Mouse (Mus musculus): ENCODE results near the gene Eepd1. TPM values are rescaled to one million over a fixed set of nuclear protein-coding genes. Genes with fewer than 3 reads are reported as not detected.

Eepd1 gene
- polyA plus RNA-seq, 1 experiment from 2014 or later: 8.4 TPM

DNA sequence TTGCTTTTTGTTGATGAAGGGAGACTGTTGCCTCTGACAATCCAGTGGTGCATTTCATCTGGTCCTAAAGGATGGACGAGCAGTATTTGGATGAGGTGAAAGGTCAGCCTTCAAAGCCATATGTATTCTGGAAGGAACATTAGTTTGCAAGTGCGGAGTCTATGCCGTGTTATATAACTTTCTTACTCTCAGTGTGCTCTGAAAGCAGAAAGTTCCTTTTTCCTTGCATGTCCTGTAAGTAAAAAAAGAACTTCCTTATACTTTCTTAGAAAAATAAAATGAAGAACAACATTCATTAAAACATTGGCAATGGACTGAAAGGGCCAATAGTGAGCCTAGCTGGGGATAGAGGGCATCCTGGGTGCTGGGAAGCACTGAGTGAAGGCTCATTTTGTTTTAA is 50.8 kb downstream of the Eepd1 start:
- ATAC-seq (ENCODE audit: insufficient read depth) (no peak), DNase-seq (no peak)
- H3K27ac ChIP-seq (ENCODE audit: low read depth): no peak overlapping the region
- no peak overlapping the region for H3K9ac ChIP-seq
- no peaks in the 10 kb centered on the region for H3K9me3 ChIP-seq (ENCODE audit: low read depth, low read length)
- H3K4me3 ChIP-seq (ENCODE audit: low read depth, low read length): no peak overlapping the region
- H3K4me2 ChIP-seq: no peak overlapping the region
- WGBS: 48% methylated on average over 3 of the region's 3 CpGs
- TF ChIP-seq CTCF (IDR thresholded peaks at IDR 0.05; ENCODE audit: low read depth): no peak
- H3K27me3 ChIP-seq (ENCODE audit: insufficient read depth, low read length): no peaks in the 10 kb centered on the region
- H3K36me3 ChIP-seq (ENCODE audit: insufficient read depth): no peaks in the 10 kb centered on the region
- H3K4me1 ChIP-seq (ENCODE audit: insufficient read depth): no peaks in the 10 kb centered on the region

GRCm38 (mm10) chr9:25535487-25535886 is 54.1 kb downstream of the Eepd1 start:
- no peaks in the 10 kb centered on the region for H3K9me3 ChIP-seq (ENCODE audit: low read depth, low read length)
- no peak overlapping the region for H3K27ac ChIP-seq (ENCODE audit: low read depth)
- ATAC-seq (ENCODE audit: insufficient read depth): no peak
- H3K4me3 ChIP-seq (ENCODE audit: low read depth, low read length): no peak overlapping the region
- no peak overlapping the region for H3K9ac ChIP-seq
- 51% methylated on average over 3 of the region's 3 CpGs for WGBS
- H3K27me3 ChIP-seq (ENCODE audit: insufficient read depth, low read length): no peaks in the 10 kb centered on the region
- H3K4me2 ChIP-seq: no peak overlapping the region
- H3K36me3 ChIP-seq (ENCODE audit: insufficient read depth): no peaks in the 10 kb centered on the region
- DNase-seq: no peak
- no peaks in the 10 kb centered on the region for H3K4me1 ChIP-seq (ENCODE audit: insufficient read depth)
- TF ChIP-seq CTCF (IDR thresholded peaks at IDR 0.05; ENCODE audit: low read depth): no peak

DNA sequence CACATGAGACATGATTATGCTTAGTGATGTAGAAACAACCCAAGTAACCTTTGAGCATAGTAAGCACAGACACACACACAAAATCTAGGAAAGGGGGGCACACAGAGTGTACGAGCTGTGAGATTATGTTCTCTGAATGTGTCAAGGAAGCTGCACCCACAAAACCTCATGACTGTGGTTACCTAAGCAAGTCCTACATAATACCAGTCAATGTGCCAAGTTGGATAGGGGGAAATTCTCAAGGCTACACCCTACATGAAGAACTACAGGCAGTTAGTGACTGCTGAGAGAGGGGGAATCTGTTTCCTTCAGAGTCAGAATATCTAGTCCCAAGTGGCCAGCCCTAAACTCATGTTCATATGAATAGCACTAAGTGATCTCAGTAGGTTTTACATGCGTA is 58.1 kb downstream of the Eepd1 start:
- ATAC-seq (ENCODE audit: insufficient read depth) (no peak), DNase-seq (no peak)
- Histone ChIP-seq H3K9me3 (ENCODE audit: low read depth, low read length) (no peaks in the 10 kb centered on the region), H3K27me3 (ENCODE audit: insufficient read depth, low read length) (no peaks in the 10 kb centered on the region), H3K27ac (ENCODE audit: low read depth) (no peak overlapping the region), H3K4me2 (no peak overlapping the region), H3K9ac (no peak overlapping the region), H3K36me3 (ENCODE audit: insufficient read depth) (no peaks in the 10 kb centered on the region), H3K4me1 (ENCODE audit: insufficient read depth) (no peaks in the 10 kb centered on the region), H3K4me3 (ENCODE audit: low read depth, low read length) (no peak overlapping the region)
- no peak for TF ChIP-seq CTCF (IDR thresholded peaks at IDR 0.05; ENCODE audit: low read depth)
- WGBS: 78% methylated on average over 2 of the region's 2 CpGs

DNA sequence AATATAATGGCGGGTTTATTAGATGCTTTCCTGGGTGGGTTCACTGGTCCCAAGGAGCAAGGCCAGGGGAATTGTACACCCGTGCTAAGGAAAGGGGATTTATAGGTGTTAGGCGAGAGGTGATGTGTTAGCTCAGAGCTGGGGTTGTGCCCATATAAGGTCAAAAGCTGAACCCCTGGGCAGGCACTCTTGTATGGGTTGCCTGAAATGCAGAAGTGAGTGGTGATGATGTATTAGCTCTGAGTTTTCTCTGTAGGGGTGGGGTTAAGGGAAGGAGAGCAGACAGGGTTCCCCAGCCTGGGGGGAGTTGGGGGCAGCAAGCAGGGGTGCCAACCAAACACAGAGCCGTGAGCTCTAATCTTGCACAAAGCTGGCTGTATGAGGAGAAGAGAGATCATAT is 60.0 kb downstream of the Eepd1 start:
- H3K4me3 ChIP-seq (ENCODE audit: low read depth, low read length): no peak overlapping the region

DNA sequence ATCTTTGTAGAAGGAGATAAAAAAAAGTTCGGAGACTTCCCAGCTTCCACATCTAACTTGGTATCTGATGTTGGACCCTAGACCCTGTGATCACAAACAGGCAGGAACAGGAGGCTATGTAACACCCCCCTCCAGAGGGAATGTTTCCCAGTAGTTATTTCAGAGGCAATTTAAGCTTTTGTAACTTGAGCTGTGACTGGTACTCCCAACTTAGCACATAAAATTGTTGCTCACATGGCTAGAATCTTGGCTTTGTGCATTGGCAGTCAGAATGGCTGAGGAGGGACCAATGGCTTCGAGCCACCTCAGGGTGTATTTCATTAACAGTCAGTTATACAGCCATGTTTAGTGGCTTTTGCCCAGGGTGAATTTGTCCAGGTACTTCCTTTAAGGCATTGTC is 63.9 kb downstream of the Eepd1 start:
- H3K9me3 ChIP-seq (ENCODE audit: low read depth, low read length): no peaks in the 10 kb centered on the region
- H3K36me3 ChIP-seq (ENCODE audit: insufficient read depth): no peaks in the 10 kb centered on the region
- H3K27me3 ChIP-seq (ENCODE audit: insufficient read depth, low read length): no peaks in the 10 kb centered on the region
- 73% methylated on average over 2 of the region's 2 CpGs for WGBS
- DNase-seq (no peak), ATAC-seq (ENCODE audit: insufficient read depth) (no peak)
- H3K4me2 ChIP-seq: no peak overlapping the region
- TF ChIP-seq CTCF (IDR thresholded peaks at IDR 0.05; ENCODE audit: low read depth): no peak
- H3K4me3 ChIP-seq (ENCODE audit: low read depth, low read length): no peak overlapping the region
- no peak overlapping the region for H3K9ac ChIP-seq
- no peaks in the 10 kb centered on the region for H3K4me1 ChIP-seq (ENCODE audit: insufficient read depth)
- H3K27ac ChIP-seq (ENCODE audit: low read depth): no peak overlapping the region

More for the DNA sequence above, 60.0 kb downstream of the Eepd1 start:
- Histone ChIP-seq H3K36me3 (ENCODE audit: insufficient read depth) (no peaks in the 10 kb centered on the region), H3K9me3 (ENCODE audit: low read depth, low read length) (no peaks in the 10 kb centered on the region), H3K4me2 (no peak overlapping the region), H3K27me3 (ENCODE audit: insufficient read depth, low read length) (no peaks in the 10 kb centered on the region), H3K4me1 (ENCODE audit: insufficient read depth) (no peaks in the 10 kb centered on the region), H3K9ac (no peak overlapping the region), H3K27ac (ENCODE audit: low read depth) (no peak overlapping the region)
- 65% methylated on average over 4 of the region's 4 CpGs for WGBS
- no peak for ATAC-seq (ENCODE audit: insufficient read depth)
- no peak for DNase-seq
- TF ChIP-seq CTCF (IDR thresholded peaks at IDR 0.05; ENCODE audit: low read depth): no peak

DNA sequence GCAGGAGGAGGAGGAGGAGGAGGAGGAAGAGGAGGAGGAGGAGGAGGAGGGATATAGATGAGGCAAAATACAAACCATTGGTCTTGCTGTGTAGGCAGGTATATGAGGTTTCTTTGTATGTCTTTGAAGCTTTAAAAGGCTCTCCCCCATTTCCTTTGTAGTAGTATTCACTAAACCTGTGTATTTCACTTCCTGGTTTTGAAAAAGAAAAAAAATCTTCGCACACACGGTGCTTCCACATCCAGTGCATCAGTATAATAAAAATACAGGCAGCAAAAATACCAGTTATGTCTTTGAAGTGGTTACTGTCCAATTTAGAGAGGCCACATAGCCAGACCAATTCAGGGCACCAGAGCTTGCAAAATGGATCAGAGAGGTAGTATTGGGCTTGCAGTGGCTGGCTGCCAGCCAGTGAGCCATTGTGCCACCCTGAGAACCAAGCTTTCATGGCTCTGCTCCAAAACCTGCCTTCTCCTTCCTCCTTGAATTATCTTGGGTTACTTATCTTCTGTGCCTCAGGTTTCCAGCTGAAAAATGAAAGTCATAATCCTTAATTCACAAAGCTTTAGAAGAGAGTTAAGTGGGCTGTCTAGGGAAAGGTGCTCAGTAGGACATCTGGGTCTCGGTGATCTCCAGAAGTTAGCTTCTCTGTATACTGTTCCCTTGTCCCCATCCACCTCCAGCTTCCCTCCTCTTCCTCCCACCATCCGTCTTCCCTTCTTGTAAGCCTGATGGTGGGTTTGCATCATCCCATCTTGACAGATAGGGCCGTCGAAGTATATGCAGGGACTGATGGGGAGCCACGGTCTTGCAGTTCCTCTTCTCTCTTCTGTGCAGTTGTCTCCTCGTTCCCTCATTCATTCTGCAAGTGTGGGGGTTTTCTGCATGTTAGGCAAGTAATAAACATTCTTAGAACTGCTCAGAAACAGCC is 68.0 kb downstream of the Eepd1 start:
- no peak for TF ChIP-seq CTCF (IDR thresholded peaks at IDR 0.05; ENCODE audit: low read depth)
- Histone ChIP-seq H3K4me3 (ENCODE audit: low read depth, low read length) (no peak overlapping the region), H3K4me1 (ENCODE audit: insufficient read depth) (no peaks in the 10 kb centered on the region)

DNA sequence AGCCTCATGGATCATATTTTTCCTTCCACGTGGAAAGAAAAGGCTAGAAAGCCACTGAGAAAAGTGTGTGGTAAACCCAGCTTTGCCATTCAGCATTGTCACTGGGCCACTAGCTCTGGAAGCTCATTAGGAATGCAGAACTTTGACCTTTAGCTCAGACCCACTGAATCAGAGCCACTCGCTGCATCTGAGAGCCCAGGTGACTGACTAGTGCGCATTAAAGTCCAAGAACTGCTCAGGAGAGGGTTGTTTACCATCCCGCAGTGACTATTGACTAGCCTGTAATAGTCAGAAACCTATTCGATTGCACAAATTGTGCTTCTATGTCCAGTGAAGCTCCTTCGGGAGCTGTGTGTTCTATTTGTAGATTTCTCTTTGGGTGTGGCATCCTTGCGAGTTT is 68.8 kb downstream of the Eepd1 start:
- WGBS: 83% methylated on average over 7 of the region's 7 CpGs

More for the DNA sequence above, 68.0 kb downstream of the Eepd1 start:
- Histone ChIP-seq H3K27me3 (ENCODE audit: insufficient read depth, low read length) (no peaks in the 10 kb centered on the region), H3K27ac (ENCODE audit: low read depth) (no peak overlapping the region), H3K36me3 (ENCODE audit: insufficient read depth) (no peaks in the 10 kb centered on the region), H3K4me2 (no peak overlapping the region), H3K9me3 (ENCODE audit: low read depth, low read length) (no peaks in the 10 kb centered on the region), H3K9ac (no peak overlapping the region)
- no peak for ATAC-seq (ENCODE audit: insufficient read depth)
- 72% methylated on average over 8 of the region's 8 CpGs for WGBS
- DNase-seq: no peak

More for the DNA sequence above, 68.8 kb downstream of the Eepd1 start:
- Histone ChIP-seq H3K9ac (no peak overlapping the region), H3K27ac (ENCODE audit: low read depth) (no peak overlapping the region), H3K9me3 (ENCODE audit: low read depth, low read length) (no peaks in the 10 kb centered on the region), H3K4me1 (ENCODE audit: insufficient read depth) (no peaks in the 10 kb centered on the region), H3K4me2 (no peak overlapping the region), H3K36me3 (ENCODE audit: insufficient read depth) (no peaks in the 10 kb centered on the region), H3K27me3 (ENCODE audit: insufficient read depth, low read length) (no peaks in the 10 kb centered on the region), H3K4me3 (ENCODE audit: low read depth, low read length) (no peak overlapping the region)
- ATAC-seq (ENCODE audit: insufficient read depth) (no peak), DNase-seq (no peak)
- TF ChIP-seq CTCF (IDR thresholded peaks at IDR 0.05; ENCODE audit: low read depth): no peak

Measured in lung, embryonic 14.5 days (tissue).